Mouse (Mus musculus) adipose tissue, adult 10 weeks (tissue): ENCODE measurements around the gene Irf2bp2. TPM values are rescaled to one million over a fixed set of nuclear protein-coding genes. Genes with fewer than 3 reads are reported as not detected.

ENCODE experiments used
- polyA plus RNA-seq: library from polyadenylated mRNA; stranded (reverse); fragments of 350-450 nt; fragmentation: Illumina TruSeq; extraction: RNeasy Lipid Tissue Mini Kit (QIAGEN cat#74804); gene quantifications from one replicate; pipeline ENCODE4 v1.2.3, GENCODE M21; 2014; ENCODE audit warnings: low read depth, low replicate concordance

The Irf2bp2 gene
- polyA plus RNA-seq = 18.9 TPM

GRCm38 (mm10) chr8:126593889-126594480 is at the start of gene Irf2bp2:
Irf2bp2 (minus strand) TSS chr8:126593986.

Other genes with a start within 250 kb of the Irf2bp2 start
- gene Coa6, start 171.5 kb downstream of the Irf2bp2 start, polyA plus RNA-seq = 26.3 TPM
- 3.1 TPM for gene Tarbp1, start 118.9 kb downstream of the Irf2bp2 start, polyA plus RNA-seq